ENCODE assay signal across 1 mouse cellular context in the genomic region with DNA sequence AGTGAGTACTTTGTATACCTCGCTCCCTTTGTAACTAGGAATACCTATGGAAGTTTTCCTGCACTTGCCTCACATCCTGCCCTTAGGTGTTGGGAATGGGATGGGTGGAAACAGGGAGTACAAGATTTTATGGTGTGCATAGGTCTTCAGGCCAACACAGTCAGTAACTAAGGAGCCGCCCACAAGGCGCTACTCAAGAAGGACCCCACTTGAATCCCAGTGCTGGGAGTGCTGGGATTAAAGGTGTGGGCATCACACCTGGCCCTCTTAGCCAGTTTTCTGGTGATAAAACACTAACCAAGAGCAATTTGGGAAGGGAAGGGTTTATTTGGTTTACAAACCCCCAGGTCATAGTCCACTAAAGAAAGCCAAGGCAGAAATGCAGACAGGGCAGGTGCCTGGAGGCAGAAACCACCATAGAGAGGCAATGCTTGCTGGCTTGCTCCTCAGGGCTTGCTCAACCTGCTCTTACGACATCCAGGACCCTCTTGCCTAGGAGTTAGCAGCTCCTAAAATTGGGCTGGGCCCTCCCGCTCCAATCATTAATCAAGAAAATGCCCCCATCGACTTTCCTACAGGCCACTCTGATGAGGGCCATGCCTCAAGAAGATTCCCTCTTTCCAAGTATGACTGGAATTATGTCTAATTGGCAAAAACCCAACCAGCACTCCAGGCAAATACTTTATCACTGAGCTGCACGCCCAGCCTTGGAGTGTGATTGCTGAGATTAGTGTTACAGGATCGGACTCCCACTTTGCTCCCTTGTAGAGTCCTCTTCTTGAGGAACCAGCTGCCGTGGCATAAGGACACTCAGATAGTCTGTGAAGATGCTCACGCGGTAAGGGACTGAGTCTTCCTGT.
TF ChIP-seq lines count a peak whose summit lies in the region.

No protein-coding gene starts in this region.

TF ChIP-seq in MEL, 35 proteins besides CTCF, POLR2A, EP300 and RAD21:
- TF ChIP-seq JUND (IDR thresholded peaks at IDR 0.05; ENCODE audit: low read depth, low read length): no peak
- TF ChIP-seq TAL1 (IDR thresholded peaks at IDR 0.05; ENCODE audit: low read length): peak; percentile 38
- no peak for TF ChIP-seq KAT2A (conservative IDR thresholded peaks at IDR 0.05; ENCODE audit: low read depth, low read length)
- TF ChIP-seq MXI1 (IDR thresholded peaks at IDR 0.05; ENCODE audit: low read depth, low read length): no peak
- TF ChIP-seq RCOR1 (IDR thresholded peaks at IDR 0.05; ENCODE audit: low read depth, low read length): 0 out of 2 replicates have a peak, but pooled peaks have one; percentile 13
- no peak for TF ChIP-seq CHD1 (IDR thresholded peaks at IDR 0.05; ENCODE audit: low read depth, low read length)
